Mouse (Mus musculus) spleen, adult 2 months (tissue): ENCODE results near the gene Ocel1.

Experiments
- CTCF ChIP-seq: fragments of 200-500 bp; IDR thresholded peaks from 2 replicates; pipeline ENCODE4 v1.5.1; 2011; ENCODE audit warnings: mild to moderate bottlenecking, inconsistent platforms; ENCODE audit not compliant: insufficient read depth, insufficient read length, insufficient replicate concordance; ENCODE audit errors: extremely low read depth
- POLR2A ChIP-seq: fragments of 200-500 bp; IDR thresholded peaks from 2 replicates; pipeline ENCODE4 v1.6.1; 2011; ENCODE audit warnings: low read depth, low read length, inconsistent platforms

- TF ChIP-seq CTCF: no peak
- no peak for TF ChIP-seq POLR2A
Observed at GRCm38 (mm10) chr8:71374616-71375206, 3.6 kb downstream of the Ocel1 start.
